Mouse (Mus musculus): ENCODE results near the gene Rcn3. TPM values are rescaled to one million over a fixed set of nuclear protein-coding genes. Genes with fewer than 3 reads are reported as not detected.

Rcn3 gene
- total RNA-seq, 1 experiment = 137 TPM

DNA sequence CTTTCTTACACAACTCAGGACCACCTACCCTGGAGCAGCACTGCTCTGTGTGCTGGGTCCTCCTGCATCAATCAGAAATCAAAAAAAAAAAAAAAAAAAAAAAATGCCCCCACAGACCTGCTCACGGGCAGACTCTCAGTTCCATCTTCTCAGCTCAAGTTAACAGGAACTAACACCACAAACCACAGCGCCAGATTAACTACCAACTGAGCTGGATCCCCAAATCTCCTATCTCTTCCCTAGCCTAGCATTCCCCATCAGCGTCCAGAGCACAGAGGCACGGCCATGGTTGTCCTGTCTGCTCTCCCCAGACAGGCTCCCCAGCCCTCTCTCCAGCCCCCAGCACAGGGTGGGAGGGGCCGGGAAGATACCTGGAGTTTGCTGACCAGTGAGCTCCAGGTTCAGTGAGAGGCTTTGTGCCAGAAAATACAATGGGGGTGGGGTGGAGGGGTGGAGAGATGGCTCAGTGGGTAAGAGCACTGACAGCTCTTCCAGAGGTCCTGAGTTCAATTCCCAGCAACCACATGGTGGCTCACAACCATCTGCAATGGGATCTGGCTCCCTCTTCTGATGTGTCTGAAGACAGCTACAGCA, 15.1 kb upstream of the Rcn3 start:
- H3K36me3 ChIP-seq (ENCODE audit: control insufficient read depth, insufficient read depth, low read length, poor library complexity, severe bottlenecking) = no peaks in the 10 kb centered on the region
- TF ChIP-seq HCFC1 (IDR thresholded peaks at IDR 0.05; ENCODE audit: borderline replicate concordance, insufficient read depth, low read length) = no peak
- no peak for TF ChIP-seq ZC3H11A (IDR thresholded peaks at IDR 0.05; ENCODE audit: borderline replicate concordance, low read depth, low read length)
- TF ChIP-seq CHD2 (IDR thresholded peaks at IDR 0.05; ENCODE audit: low read depth, low read length) = no peak
- no peak for TF ChIP-seq MAFK (IDR thresholded peaks at IDR 0.05; ENCODE audit: insufficient read depth, low read depth, low read length)
- H3K9ac ChIP-seq (ENCODE audit: insufficient read depth, low read depth, low read length, poor library complexity, severe bottlenecking) = peak overlapping the region; percentile 50; the same call in 1 of the 2 replicates
- H3K27ac ChIP-seq (ENCODE audit: insufficient read depth, low read depth, low read length, poor library complexity, severe bottlenecking) = peak overlapping the region; percentile 18; the same call in 1 of the 2 replicates
- DNase-seq (ENCODE audit: low read depth, low spot score) = no peak
- H3K4me3 ChIP-seq (ENCODE audit: insufficient read depth in 1 of 2, low read depth in 1 of 2, low read length in 2 of 2, poor library complexity in 1 of 2, severe bottlenecking in 1 of 2) = no peak overlapping the region
- in situ Hi-C loops (cut with MboI; ENCODE audit: low sequenced_read_pairs in 2 of 2, unreplicated experiment in 2 of 2) = no loop called here
- peaks cover 4 to 28% of the 10 kb centered on the region in 2 experiments; a peak in 3 of 4 replicates for H3K4me1 ChIP-seq (ENCODE audit: control insufficient read depth in 2 of 2, insufficient read depth in 2 of 2, low read length in 2 of 2, poor library complexity in 1 of 2)
- H3K9me3 ChIP-seq (ENCODE audit: control insufficient read depth, insufficient read depth, low read depth, low read length) = no peaks in the 10 kb centered on the region

- Histone ChIP-seq H3K4me3 (ENCODE audit: insufficient read depth in 1 of 2, low read depth in 1 of 2, low read length in 2 of 2, poor library complexity in 1 of 2, severe bottlenecking in 1 of 2) (peak overlapping the region; percentile 4 to 12; a peak in 1 of 4 replicates), H3K27ac (ENCODE audit: insufficient read depth, low read depth, low read length, poor library complexity, severe bottlenecking) (peak overlapping the region; percentile 18; the same call in 1 of the 2 replicates), H3K4me1 (ENCODE audit: control insufficient read depth in 2 of 2, insufficient read depth in 2 of 2, low read length in 2 of 2, poor library complexity in 1 of 2) (peaks cover 4 to 23% of the 10 kb centered on the region in 2 experiments; a peak in 3 of 4 replicates), H3K9ac (ENCODE audit: insufficient read depth, low read depth, low read length, poor library complexity, severe bottlenecking) (no peak overlapping the region), H3K9me3 (ENCODE audit: control insufficient read depth, insufficient read depth, low read depth, low read length) (no peaks in the 10 kb centered on the region), H3K36me3 (ENCODE audit: control insufficient read depth, insufficient read depth, low read length, poor library complexity, severe bottlenecking) (no peaks in the 10 kb centered on the region)
- no peak for DNase-seq (ENCODE audit: low read depth, low spot score)
- in situ Hi-C loops (cut with MboI; ENCODE audit: low sequenced_read_pairs in 2 of 2, unreplicated experiment in 2 of 2) = no loop called here
- TF ChIP-seq CHD2 (IDR thresholded peaks at IDR 0.05; ENCODE audit: low read depth, low read length) (no peak), HCFC1 (IDR thresholded peaks at IDR 0.05; ENCODE audit: borderline replicate concordance, insufficient read depth, low read length) (no peak), ZNF384 (IDR thresholded peaks at IDR 0.05; ENCODE audit: low read depth, low read length) (no peak), MAFK (IDR thresholded peaks at IDR 0.05; ENCODE audit: insufficient read depth, low read depth, low read length) (no peak), ZC3H11A (IDR thresholded peaks at IDR 0.05; ENCODE audit: borderline replicate concordance, low read depth, low read length) (no peak)
Observed at GRCm38 (mm10) chr7:45106441-45106840, 14.4 kb upstream of the Rcn3 start.

DNA sequence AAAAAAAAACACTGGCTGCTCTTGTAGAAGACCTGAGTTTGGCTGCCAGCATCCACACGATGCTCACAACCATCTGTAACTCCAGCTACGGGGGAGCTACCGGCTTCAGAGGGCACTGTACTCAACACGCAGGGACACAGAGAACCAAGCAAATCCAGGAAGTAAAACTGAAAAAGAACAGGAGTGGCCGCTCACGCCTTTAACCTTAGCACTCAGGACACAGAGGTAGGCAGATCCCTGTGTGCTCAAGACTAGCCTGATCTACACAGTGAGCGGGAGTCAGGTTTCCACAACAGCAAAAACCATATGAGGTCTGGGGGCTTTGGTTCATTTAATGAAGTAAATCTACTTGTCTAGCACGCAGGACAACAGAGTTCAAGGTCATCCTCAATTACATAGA, 13.5 kb upstream of the Rcn3 start:
- Histone ChIP-seq H3K4me3 (ENCODE audit: insufficient read depth in 1 of 2, low read depth in 1 of 2, low read length in 2 of 2, poor library complexity in 1 of 2, severe bottlenecking in 1 of 2) (no peak overlapping the region), H3K9ac (ENCODE audit: insufficient read depth, low read depth, low read length, poor library complexity, severe bottlenecking) (peak overlapping the region; percentile 16; the same call in 1 of the 2 replicates), H3K36me3 (ENCODE audit: control insufficient read depth, insufficient read depth, low read length, poor library complexity, severe bottlenecking) (no peaks in the 10 kb centered on the region), H3K9me3 (ENCODE audit: control insufficient read depth, insufficient read depth, low read depth, low read length) (no peaks in the 10 kb centered on the region), H3K4me1 (ENCODE audit: control insufficient read depth in 2 of 2, insufficient read depth in 2 of 2, low read length in 2 of 2, poor library complexity in 1 of 2) (peaks cover 3 to 18% of the 10 kb centered on the region in 2 experiments; a peak in 2 of 4 replicates), H3K27ac (ENCODE audit: insufficient read depth, low read depth, low read length, poor library complexity, severe bottlenecking) (no peak overlapping the region)
- TF ChIP-seq ZC3H11A (IDR thresholded peaks at IDR 0.05; ENCODE audit: borderline replicate concordance, low read depth, low read length) = no peak
- TF ChIP-seq CHD2 (IDR thresholded peaks at IDR 0.05; ENCODE audit: low read depth, low read length) = no peak
- no peak for TF ChIP-seq MAFK (IDR thresholded peaks at IDR 0.05; ENCODE audit: insufficient read depth, low read depth, low read length)
- no peak for TF ChIP-seq HCFC1 (IDR thresholded peaks at IDR 0.05; ENCODE audit: borderline replicate concordance, insufficient read depth, low read length)
- no peak for TF ChIP-seq ZNF384 (IDR thresholded peaks at IDR 0.05; ENCODE audit: low read depth, low read length)
- in situ Hi-C loops (cut with MboI; ENCODE audit: low sequenced_read_pairs in 2 of 2, unreplicated experiment in 2 of 2) = no loop called here
- no peak for DNase-seq (ENCODE audit: low read depth, low spot score)

- Histone ChIP-seq H3K9ac (ENCODE audit: insufficient read depth, low read depth, low read length, poor library complexity, severe bottlenecking) (no peak overlapping the region), H3K4me1 (ENCODE audit: control insufficient read depth in 2 of 2, insufficient read depth in 2 of 2, low read length in 2 of 2, poor library complexity in 1 of 2) (peaks cover 3 to 16% of the 10 kb centered on the region in 2 experiments; a peak in 2 of 4 replicates), H3K27ac (ENCODE audit: insufficient read depth, low read depth, low read length, poor library complexity, severe bottlenecking) (no peak overlapping the region), H3K36me3 (ENCODE audit: control insufficient read depth, insufficient read depth, low read length, poor library complexity, severe bottlenecking) (no peaks in the 10 kb centered on the region), H3K9me3 (ENCODE audit: control insufficient read depth, insufficient read depth, low read depth, low read length) (no peaks in the 10 kb centered on the region), H3K4me3 (ENCODE audit: insufficient read depth in 1 of 2, low read depth in 1 of 2, low read length in 2 of 2, poor library complexity in 1 of 2, severe bottlenecking in 1 of 2) (no peak overlapping the region)
- TF ChIP-seq ZC3H11A (IDR thresholded peaks at IDR 0.05; ENCODE audit: borderline replicate concordance, low read depth, low read length) (no peak), ZNF384 (IDR thresholded peaks at IDR 0.05; ENCODE audit: low read depth, low read length) (no peak), MAFK (IDR thresholded peaks at IDR 0.05; ENCODE audit: insufficient read depth, low read depth, low read length) (no peak), HCFC1 (IDR thresholded peaks at IDR 0.05; ENCODE audit: borderline replicate concordance, insufficient read depth, low read length) (no peak), CHD2 (IDR thresholded peaks at IDR 0.05; ENCODE audit: low read depth, low read length) (no peak)
- no peak for DNase-seq (ENCODE audit: low read depth, low spot score)
- in situ Hi-C loops (cut with MboI; ENCODE audit: low sequenced_read_pairs in 2 of 2, unreplicated experiment in 2 of 2) = no loop called here
Observed at GRCm38 (mm10) chr7:45104941-45105340, 12.9 kb upstream of the Rcn3 start.
